Mouse (Mus musculus) layer of hippocampus, adult 2 months (tissue): ENCODE results near the gene Ralgapa1. TPM values are rescaled to one million over a fixed set of nuclear protein-coding genes. Genes with fewer than 3 reads are reported as not detected.
A peak's percentile ranks its signal among the peaks of the same experiment; 100 is the strongest.
"Not testable (repeated sequence)": the region's sequence is repeated elsewhere in the genome, so short reads cannot be mapped to it uniquely, and the experiment has no call there.

Experiments used
- DNase-seq, 2 experiments: peaks; one replicate each; pipeline ENCODE4 v3.0.0; 2022; ENCODE audit warnings: low spot score in 2 of 2
- H3K27ac ChIP-seq: fragments of 200-600 bp; 2 replicates; pipeline ENCODE4 v1.8.1; 2022
- H3K4me3 ChIP-seq: fragments of 200-600 bp; 2 replicates; pipeline ENCODE4 v1.8.1; 2022; ENCODE audit warnings: mild to moderate bottlenecking
- CTCF ChIP-seq: fragments of 200-600 bp; conservative IDR thresholded peaks from 2 replicates; pipeline ENCODE4 v1.8.1; 2022; ENCODE audit warnings: antibody characterized with exemption, mild to moderate bottlenecking, moderate library complexity
- total RNA-seq, 2 experiments: library from RNA; stranded (reverse); gene quantifications; 2 replicates each; pipeline ENCODE4 v1.2.3; 2021

The Ralgapa1 gene
- total RNA-seq, 2 experiments from 2014 or later, result 127 to 135 TPM

DNA sequence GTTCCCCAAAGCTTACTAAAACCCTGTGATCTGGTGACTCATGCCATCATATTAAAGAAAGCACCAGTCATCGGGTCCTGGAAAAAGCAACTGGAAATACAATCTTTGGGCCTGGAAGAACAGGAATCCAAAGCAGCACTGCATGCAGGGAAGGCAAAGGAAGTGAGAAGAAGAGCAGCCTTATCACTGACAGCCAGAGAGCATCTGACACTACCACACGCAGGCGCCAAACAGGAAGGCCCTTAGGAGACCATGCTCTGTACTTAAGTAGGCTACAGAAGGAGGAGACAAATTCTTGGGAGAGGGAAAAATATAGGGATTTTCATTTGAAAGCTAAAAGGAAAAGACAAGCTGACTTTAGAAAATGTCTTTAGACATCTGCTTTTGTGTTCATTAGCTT is 216.6 kb downstream of the Ralgapa1 start:
- Histone ChIP-seq H3K4me3 (no peak overlapping the region), H3K27ac (no peak overlapping the region)
- no peak for TF ChIP-seq CTCF
- DNase-seq, result no peak

DNA sequence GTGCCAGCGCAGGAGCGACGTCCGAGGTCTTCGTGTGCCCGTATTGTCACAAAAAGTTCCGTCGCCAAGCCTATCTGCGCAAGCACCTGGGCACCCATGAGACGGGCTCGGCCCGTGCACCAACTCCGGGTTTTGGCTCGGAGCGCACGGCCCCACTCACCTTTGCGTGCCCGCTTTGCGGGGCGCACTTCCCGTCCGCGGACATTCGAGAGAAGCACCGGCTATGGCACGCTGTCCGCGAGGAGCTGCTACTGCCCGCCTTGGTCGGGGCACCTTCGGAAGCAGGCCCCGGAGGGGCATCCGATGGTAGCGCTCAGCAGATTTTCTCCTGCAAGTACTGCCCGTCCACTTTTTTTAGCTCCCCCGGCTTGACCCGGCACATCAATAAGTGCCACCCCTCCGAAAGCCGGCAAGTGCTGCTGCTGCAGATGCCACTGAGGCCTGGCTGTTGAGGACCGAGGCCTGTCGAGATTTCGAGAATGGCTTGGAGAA is 220.4 kb downstream of the Ralgapa1 start:
- no peak overlapping the region; the same call in 1 of the 2 replicates for H3K4me3 ChIP-seq
- no peak overlapping the region for H3K27ac ChIP-seq
- TF ChIP-seq CTCF, result no peak
- DNase-seq, result peak in 1 of 2 experiments; percentile 12

DNA sequence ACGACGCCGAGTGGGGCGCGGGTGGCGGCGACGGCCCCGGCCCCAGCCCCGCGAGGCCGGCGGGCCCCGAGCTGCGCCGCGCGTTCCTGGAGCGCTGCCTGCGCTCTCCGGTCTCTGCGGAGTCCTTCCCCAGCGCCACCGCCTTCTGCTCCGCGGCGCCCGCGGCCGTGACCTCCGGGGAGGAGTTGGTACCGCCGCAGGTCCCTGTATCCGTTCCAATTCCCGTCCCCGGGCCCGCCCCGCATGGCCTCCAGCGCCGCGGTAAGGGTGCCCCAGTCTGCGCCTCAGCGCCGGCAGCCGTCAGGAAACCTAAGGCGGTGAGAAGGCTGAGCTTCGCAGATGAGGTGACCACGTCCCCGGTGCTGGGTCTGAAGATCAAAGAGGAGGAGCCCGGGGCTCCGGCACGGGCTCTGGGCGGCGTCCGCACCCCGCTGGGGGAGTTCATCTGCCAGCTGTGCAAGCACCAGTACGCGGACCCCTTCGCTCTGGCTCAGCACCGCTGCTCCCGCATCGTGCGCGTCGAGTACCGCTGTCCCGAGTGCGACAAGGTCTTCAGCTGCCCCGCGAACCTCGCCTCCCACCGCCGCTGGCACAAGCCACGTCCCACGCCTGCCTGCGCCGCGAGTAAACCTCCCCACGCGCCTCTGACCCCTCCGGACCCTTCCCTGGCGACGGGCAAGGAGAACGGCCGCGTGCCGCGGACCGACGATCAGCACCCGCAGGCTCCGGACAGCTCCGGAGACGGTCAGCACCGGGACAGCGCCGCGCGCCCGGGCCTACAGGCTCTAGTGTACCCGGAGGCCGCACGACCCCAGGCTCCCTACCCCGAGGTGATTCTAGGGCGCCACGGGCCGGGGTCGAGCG is 221.1 kb downstream of the Ralgapa1 start:
- Histone ChIP-seq H3K27ac (no peak overlapping the region), H3K4me3 (peak overlapping the region; percentile 57)
- peak in 1 of 2 experiments; percentile 18 for DNase-seq
- TF ChIP-seq CTCF, result no peak

DNA sequence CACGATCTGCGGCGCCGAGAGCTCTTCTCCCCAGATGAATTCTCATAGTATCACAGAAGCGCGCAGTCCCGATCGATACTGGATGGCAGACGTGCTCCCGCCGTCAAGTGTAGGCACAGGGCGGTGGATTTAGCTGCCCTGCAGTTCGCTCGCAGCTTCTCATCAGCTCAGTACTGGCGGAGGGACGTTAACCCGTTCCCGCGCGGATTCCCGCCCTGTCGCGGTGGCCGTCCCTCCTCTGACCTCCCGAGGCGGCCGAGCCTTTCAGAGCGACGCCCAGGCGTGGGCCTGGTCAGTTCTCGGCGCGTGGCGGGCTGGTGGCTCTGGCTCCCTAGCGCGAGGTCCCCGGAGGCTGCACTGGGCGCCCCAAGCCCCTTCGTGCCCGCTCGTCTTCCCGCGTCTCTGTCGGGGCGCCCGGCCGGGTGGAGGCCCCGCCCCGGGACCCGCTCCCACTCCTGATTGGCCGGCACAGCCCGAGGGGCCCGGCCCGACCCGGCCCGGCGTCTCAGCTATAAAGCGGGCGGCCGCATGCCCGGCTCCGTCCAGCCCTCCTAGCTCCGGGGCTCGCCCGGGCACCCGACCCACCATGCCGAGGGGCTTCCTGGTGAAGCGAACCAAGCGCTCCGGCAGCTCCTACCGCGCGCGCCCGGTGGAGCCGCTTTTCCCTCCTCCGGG is 221.9 kb downstream of the Ralgapa1 start, which contains the start of gene Insm2:
Insm2 (plus strand) TSS at position 541 of the 675 bp plus-strand sequence.
- TF ChIP-seq CTCF, result no peak
- H3K4me3 ChIP-seq, result peak within 1 kb of the TSS; percentile 57
- H3K27ac ChIP-seq, result no peak within 1 kb of the TSS
- peak in 1 of 2 experiments; percentile 16 for DNase-seq

DNA sequence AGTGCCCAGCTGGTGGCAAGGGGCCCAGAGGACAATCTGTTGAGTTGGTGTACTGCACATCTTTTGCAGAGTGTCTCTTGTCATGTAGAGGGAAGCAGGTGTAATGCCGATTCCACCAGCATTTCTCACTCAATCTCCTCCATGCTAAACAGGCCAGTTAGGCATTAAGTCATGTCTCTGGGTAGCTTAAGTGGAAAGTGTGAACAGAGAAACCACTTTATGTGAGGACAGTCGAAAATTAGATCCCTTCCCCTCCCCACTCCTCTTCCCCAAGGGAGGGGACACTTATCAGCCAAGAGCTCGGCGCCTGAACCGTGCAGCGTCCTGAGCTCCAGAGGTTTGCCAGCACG is 222.5 kb downstream of the Ralgapa1 start:
- peak overlapping the region; percentile 57 for H3K4me3 ChIP-seq
- DNase-seq, result no peak
- TF ChIP-seq CTCF, result no peak
- no peak overlapping the region for H3K27ac ChIP-seq

DNA sequence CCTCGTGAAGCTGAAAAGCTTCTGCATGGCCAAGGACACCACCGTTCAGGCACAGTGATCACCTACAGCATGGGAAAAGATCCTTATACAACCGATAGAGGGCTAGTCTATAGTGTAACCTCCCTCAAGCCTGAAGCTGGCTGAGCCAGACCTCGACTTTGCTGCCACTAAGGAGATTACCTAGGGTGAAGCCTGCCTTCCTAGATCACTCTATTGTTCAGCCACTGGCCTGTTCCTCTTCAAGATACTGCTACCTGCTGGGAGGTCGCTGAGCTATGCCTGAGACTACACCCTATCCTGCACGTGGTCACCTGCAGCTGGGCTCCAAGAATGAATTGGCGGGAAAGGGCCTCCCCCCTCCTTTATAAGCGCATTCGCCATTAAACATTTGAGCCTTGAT is 234.0 kb downstream of the Ralgapa1 start:
- not testable (repeated sequence) for DNase-seq, H3K27ac ChIP-seq, H3K4me3 ChIP-seq

DNA sequence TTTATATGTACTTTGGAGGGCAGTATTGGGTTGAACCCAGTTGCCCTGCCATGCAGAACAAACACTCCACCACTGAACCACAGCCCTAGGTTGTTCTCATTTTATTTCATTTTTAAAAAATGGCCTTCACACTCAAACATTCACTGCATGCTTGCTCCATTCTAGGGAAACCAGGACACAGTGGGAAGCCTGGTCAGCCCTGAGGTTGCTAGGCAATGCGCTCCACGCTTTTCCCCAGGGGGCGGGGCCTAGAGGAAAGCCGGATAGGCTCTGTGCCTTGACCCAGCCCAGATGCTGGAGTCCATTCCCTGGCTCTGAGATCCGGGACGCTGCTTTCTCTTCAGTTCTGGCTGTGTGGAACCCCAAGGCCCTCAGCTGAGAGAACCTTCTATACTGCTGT is 247.2 kb downstream of the Ralgapa1 start:
- no peak for TF ChIP-seq CTCF
- no peak for DNase-seq
- H3K4me3 ChIP-seq, result no peak overlapping the region
- no peak overlapping the region for H3K27ac ChIP-seq

DNA sequence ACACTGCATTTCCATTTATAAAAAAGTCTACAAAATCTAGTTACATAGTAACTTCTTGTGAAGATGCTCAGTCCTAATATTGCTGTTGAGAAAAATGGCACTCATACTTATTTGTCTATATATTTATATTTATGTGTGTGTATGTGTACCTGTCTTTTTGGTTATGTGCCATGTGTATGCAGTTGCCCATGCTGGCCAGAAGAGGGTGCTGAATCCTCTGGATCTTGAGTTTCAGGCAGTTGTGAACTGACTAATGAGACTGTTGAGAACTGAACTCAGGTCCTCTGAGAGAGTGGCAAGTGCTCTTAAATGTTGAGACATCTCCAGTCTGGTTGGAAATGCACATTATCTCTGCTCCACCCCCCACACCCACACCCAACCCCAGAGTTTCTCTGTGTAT is 247.9 kb downstream of the Ralgapa1 start:
- Histone ChIP-seq H3K27ac (no peak overlapping the region), H3K4me3 (no peak overlapping the region)
- DNase-seq, result no peak
- peak; percentile 55 for TF ChIP-seq CTCF

DNA sequence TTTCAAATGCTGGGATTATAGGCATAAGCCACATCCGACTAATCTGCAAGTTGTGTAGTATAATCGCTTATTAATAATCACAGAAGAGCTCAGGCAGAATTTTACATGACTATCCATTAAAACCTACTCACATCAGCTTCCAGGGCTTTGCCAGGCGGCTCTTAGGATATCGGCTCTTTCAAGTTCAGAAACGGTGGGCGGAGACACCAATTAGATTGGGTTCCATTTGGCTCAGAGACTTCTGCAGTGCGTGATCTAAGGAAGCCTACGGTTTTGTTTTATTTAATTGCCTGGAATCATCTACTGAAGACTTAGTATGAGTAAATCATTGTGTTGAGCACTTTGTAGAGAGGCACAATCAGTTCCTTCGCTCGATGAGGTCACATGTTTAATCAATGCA is 249.3 kb downstream of the Ralgapa1 start:
- no peak for TF ChIP-seq CTCF
- DNase-seq, result no peak

DNA sequence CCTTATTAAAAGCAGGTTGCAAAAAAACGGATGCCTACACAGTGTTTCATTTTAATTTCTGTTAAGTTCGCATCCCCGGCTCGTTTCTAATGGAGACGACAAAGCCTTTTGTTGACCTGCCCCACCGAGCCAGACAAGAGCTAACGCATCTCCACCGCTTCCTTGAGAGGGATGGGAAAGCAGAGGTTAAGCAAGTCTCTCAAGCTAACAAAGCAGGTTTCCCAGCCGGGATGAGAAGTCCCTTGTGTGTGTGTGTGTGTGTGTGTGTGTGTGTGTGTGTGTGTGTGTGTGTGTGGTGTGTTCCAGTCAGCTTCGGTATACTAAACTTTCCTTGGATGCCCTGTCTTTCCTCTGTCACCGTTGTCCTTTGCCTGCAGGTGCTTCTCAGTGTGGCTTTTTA is 249.8 kb downstream of the Ralgapa1 start:
- Histone ChIP-seq H3K27ac (no peak overlapping the region), H3K4me3 (no peak overlapping the region)
- TF ChIP-seq CTCF, result no peak
- no peak for DNase-seq

More for the DNA sequence above, 249.3 kb downstream of the Ralgapa1 start:
- Histone ChIP-seq H3K4me3 (no peak overlapping the region), H3K27ac (no peak overlapping the region)

DNA sequence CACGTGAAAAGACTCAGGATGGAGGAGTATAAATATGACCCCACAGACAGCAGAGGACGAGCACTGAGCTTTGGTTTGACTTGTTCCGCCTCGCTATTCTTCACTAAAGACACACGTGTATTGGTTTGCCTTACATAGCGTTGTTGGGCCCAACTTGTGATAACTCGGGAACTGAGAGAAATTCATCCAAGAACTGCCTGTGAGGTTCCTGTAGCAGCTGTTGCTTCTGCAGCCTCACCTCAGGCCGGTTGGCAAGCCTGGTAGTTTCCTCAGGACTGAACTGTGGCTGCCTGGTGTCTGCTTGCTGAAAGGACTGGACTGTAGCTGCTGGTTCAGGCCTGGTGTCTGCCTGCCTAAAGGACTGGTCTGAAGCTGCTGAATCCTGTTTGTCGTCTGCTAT is 250.3 kb downstream of the Ralgapa1 start:
- no peak for DNase-seq
- no peak for TF ChIP-seq CTCF
- Histone ChIP-seq H3K27ac (no peak overlapping the region), H3K4me3 (no peak overlapping the region)

DNA sequence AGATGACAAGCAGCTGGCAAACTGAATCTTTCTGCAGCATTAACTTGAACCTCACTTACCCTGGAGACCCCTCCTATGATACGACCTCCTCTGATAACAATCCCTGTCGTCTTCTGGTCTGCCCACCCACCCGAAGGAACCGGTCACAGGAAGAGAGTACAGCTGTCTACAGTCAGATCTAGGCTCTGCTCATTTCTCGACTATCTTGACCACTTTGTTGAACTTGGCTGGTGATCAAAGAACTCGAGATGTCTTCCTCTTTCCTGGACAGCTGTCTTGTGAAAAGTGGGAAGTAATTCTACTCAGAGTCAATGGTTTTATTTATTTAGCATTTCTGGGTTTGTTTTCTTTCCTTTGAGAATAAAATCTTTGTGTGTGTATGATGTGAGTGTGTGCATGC is 251.3 kb downstream of the Ralgapa1 start:
- Histone ChIP-seq H3K27ac (no peak overlapping the region), H3K4me3 (no peak overlapping the region)
- no peak for DNase-seq
- no peak for TF ChIP-seq CTCF

DNA sequence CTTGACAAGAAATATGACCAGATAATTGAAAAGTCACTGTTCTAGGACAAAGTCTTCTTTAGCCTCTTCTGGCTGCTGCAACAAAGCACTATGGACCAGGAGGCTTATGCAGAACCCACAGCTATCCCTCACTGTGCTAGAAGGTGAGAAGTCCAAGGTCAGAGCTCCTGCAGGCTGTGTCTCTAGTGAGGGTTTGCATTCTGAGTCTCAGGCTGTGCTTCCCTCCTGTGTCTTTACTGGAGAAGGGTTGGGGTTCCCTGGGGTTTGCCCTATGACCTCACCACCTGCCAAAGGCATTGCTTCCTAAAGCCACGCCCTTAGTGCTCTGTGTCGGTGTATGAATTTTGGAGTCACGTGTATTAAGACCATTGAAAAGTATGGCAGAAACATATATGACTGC is 252.5 kb downstream of the Ralgapa1 start:
- TF ChIP-seq CTCF, result no peak
- Histone ChIP-seq H3K27ac (no peak overlapping the region), H3K4me3 (no peak overlapping the region)
- DNase-seq, result no peak
